Mouse (Mus musculus): ENCODE data around the gene Gss. TPM values are rescaled to one million over a fixed set of nuclear protein-coding genes. Genes with fewer than 3 reads are reported as not detected.
"Not testable (repeated sequence)": the region's sequence is repeated elsewhere in the genome, so short reads cannot be mapped to it uniquely, and the experiment has no call there.

Gene Gss
- polyA plus RNA-seq, 1 experiment from 2014 or later = 14.9 TPM

- no peak overlapping the region for H3K4me3 ChIP-seq (ENCODE audit: low read depth, low read length)
- H3K27me3 ChIP-seq (ENCODE audit: control insufficient read depth, insufficient read depth, low read length) = no peaks in the 10 kb centered on the region
- H3K27ac ChIP-seq (ENCODE audit: low read depth, low read length) = no peak overlapping the region
- no peak overlapping the region for H3K9ac ChIP-seq (replicated peaks; ENCODE audit: low read depth, low read length)
- no peaks in the 10 kb centered on the region for H3K36me3 ChIP-seq (ENCODE audit: control insufficient read depth, insufficient read depth, low read length)
- H3K4me1 ChIP-seq (ENCODE audit: control insufficient read depth, insufficient read depth, low read length) = no peaks in the 10 kb centered on the region
- no peak for ATAC-seq (ENCODE audit: low read depth)
- no peaks in the 10 kb centered on the region for H3K9me3 ChIP-seq (ENCODE audit: control insufficient read depth, low read length)
- no peak overlapping the region for H3K4me2 ChIP-seq (ENCODE audit: low read depth, low read length)
- WGBS = 63% methylated on average over 1 of the region's 1 CpGs
Observed at GRCm38 (mm10) chr2:155546955-155547354, 45.7 kb downstream of the Gss start.

GRCm38 (mm10) chr2:155540822-155541458 is 51.7 kb downstream of the Gss start:
- no peak for ATAC-seq (ENCODE audit: low read depth)
- no peaks in the 10 kb centered on the region for H3K27me3 ChIP-seq (ENCODE audit: control insufficient read depth, insufficient read depth, low read length)
- H3K4me1 ChIP-seq (ENCODE audit: control insufficient read depth, insufficient read depth, low read length) = no peaks in the 10 kb centered on the region
- H3K27ac ChIP-seq (ENCODE audit: low read depth, low read length) = no peak overlapping the region
- H3K36me3 ChIP-seq (ENCODE audit: control insufficient read depth, insufficient read depth, low read length) = no peaks in the 10 kb centered on the region
- H3K4me2 ChIP-seq (ENCODE audit: low read depth, low read length) = no peak overlapping the region
- WGBS = 69% methylated on average over 6 of the region's 6 CpGs
- no peak overlapping the region for H3K9ac ChIP-seq (replicated peaks; ENCODE audit: low read depth, low read length)
- H3K9me3 ChIP-seq (ENCODE audit: control insufficient read depth, low read length) = no peaks in the 10 kb centered on the region
- H3K4me3 ChIP-seq (ENCODE audit: low read depth, low read length) = no peak overlapping the region

- Histone ChIP-seq H3K36me3 (ENCODE audit: control insufficient read depth, insufficient read depth, low read length) (no peaks in the 10 kb centered on the region), H3K9me3 (ENCODE audit: control insufficient read depth, low read length) (no peaks in the 10 kb centered on the region), H3K4me3 (ENCODE audit: low read depth, low read length) (no peak overlapping the region), H3K4me1 (ENCODE audit: control insufficient read depth, insufficient read depth, low read length) (no peaks in the 10 kb centered on the region), H3K4me2 (ENCODE audit: low read depth, low read length) (no peak overlapping the region), H3K9ac (replicated peaks; ENCODE audit: low read depth, low read length) (no peak overlapping the region), H3K27ac (ENCODE audit: low read depth, low read length) (no peak overlapping the region), H3K27me3 (ENCODE audit: control insufficient read depth, insufficient read depth, low read length) (no peaks in the 10 kb centered on the region)
- no peak for ATAC-seq (ENCODE audit: low read depth)
Observed at GRCm38 (mm10) chr2:155539696-155540095, 52.9 kb downstream of the Gss start.

- not testable (repeated sequence) for H3K4me2 ChIP-seq (ENCODE audit: low read depth, low read length); ATAC-seq (ENCODE audit: low read depth); H3K27ac ChIP-seq (ENCODE audit: low read depth, low read length); H3K9me3 ChIP-seq (ENCODE audit: control insufficient read depth, low read length); H3K9ac ChIP-seq (replicated peaks; ENCODE audit: low read depth, low read length); H3K36me3 ChIP-seq (ENCODE audit: control insufficient read depth, insufficient read depth, low read length); H3K4me3 ChIP-seq (ENCODE audit: low read depth, low read length); H3K4me1 ChIP-seq (ENCODE audit: control insufficient read depth, insufficient read depth, low read length); H3K27me3 ChIP-seq (ENCODE audit: control insufficient read depth, insufficient read depth, low read length)
- 81% methylated on average over 13 of the region's 19 CpGs for WGBS
Observed at GRCm38 (mm10) chr2:155538463-155539057, 54.0 kb downstream of the Gss start.

GRCm38 (mm10) chr2:155537761-155538462 is 54.7 kb downstream of the Gss start:
- Histone ChIP-seq H3K36me3 (ENCODE audit: control insufficient read depth, insufficient read depth, low read length) (no peaks in the 10 kb centered on the region), H3K4me3 (ENCODE audit: low read depth, low read length) (no peak overlapping the region), H3K4me2 (ENCODE audit: low read depth, low read length) (no peak overlapping the region), H3K9me3 (ENCODE audit: control insufficient read depth, low read length) (no peaks in the 10 kb centered on the region), H3K9ac (replicated peaks; ENCODE audit: low read depth, low read length) (no peak overlapping the region), H3K27me3 (ENCODE audit: control insufficient read depth, insufficient read depth, low read length) (no peaks in the 10 kb centered on the region), H3K27ac (ENCODE audit: low read depth, low read length) (no peak overlapping the region), H3K4me1 (ENCODE audit: control insufficient read depth, insufficient read depth, low read length) (no peaks in the 10 kb centered on the region)
- ATAC-seq (ENCODE audit: low read depth) = no peak
- 73% methylated on average over 5 of the region's 5 CpGs for WGBS

- no peaks in the 10 kb centered on the region for H3K9me3 ChIP-seq (ENCODE audit: control insufficient read depth, low read length)
- no peak overlapping the region for H3K9ac ChIP-seq (replicated peaks; ENCODE audit: low read depth, low read length)
- no peak overlapping the region for H3K4me2 ChIP-seq (ENCODE audit: low read depth, low read length)
- no peaks in the 10 kb centered on the region for H3K36me3 ChIP-seq (ENCODE audit: control insufficient read depth, insufficient read depth, low read length)
- no peak overlapping the region for H3K4me3 ChIP-seq (ENCODE audit: low read depth, low read length)
- no peak overlapping the region for H3K27ac ChIP-seq (ENCODE audit: low read depth, low read length)
- H3K27me3 ChIP-seq (ENCODE audit: control insufficient read depth, insufficient read depth, low read length) = no peaks in the 10 kb centered on the region
- H3K4me1 ChIP-seq (ENCODE audit: control insufficient read depth, insufficient read depth, low read length) = no peaks in the 10 kb centered on the region
- no peak for ATAC-seq (ENCODE audit: low read depth)
Observed at GRCm38 (mm10) chr2:155536292-155536691, 56.3 kb downstream of the Gss start.

GRCm38 (mm10) chr2:155527367-155527766 is 65.2 kb downstream of the Gss start:
- H3K27ac ChIP-seq (ENCODE audit: low read depth, low read length) = no peak overlapping the region
- no peak overlapping the region for H3K9ac ChIP-seq (replicated peaks; ENCODE audit: low read depth, low read length)
- no peak overlapping the region for H3K4me3 ChIP-seq (ENCODE audit: low read depth, low read length)
- H3K4me1 ChIP-seq (ENCODE audit: control insufficient read depth, insufficient read depth, low read length) = no peaks in the 10 kb centered on the region
- H3K36me3 ChIP-seq (ENCODE audit: control insufficient read depth, insufficient read depth, low read length) = no peaks in the 10 kb centered on the region
- no peak overlapping the region for H3K4me2 ChIP-seq (ENCODE audit: low read depth, low read length)
- no peaks in the 10 kb centered on the region for H3K9me3 ChIP-seq (ENCODE audit: control insufficient read depth, low read length)
- no peak for ATAC-seq (ENCODE audit: low read depth)
- H3K27me3 ChIP-seq (ENCODE audit: control insufficient read depth, insufficient read depth, low read length) = no peaks in the 10 kb centered on the region
- 88% methylated on average over 5 of the region's 5 CpGs for WGBS

GRCm38 (mm10) chr2:155524378-155524777 is 68.2 kb downstream of the Gss start:
- WGBS = 71% methylated on average over 1 of the region's 1 CpGs
- H3K4me3 ChIP-seq (ENCODE audit: low read depth, low read length) = no peak overlapping the region
- no peak overlapping the region for H3K4me2 ChIP-seq (ENCODE audit: low read depth, low read length)

GRCm38 (mm10) chr2:155523706-155524105 is 68.9 kb downstream of the Gss start:
- no peaks in the 10 kb centered on the region for H3K27me3 ChIP-seq (ENCODE audit: control insufficient read depth, insufficient read depth, low read length)
- H3K4me2 ChIP-seq (ENCODE audit: low read depth, low read length) = no peak overlapping the region
- no peaks in the 10 kb centered on the region for H3K9me3 ChIP-seq (ENCODE audit: control insufficient read depth, low read length)
- WGBS = 65% methylated on average over 5 of the region's 5 CpGs
- H3K4me3 ChIP-seq (ENCODE audit: low read depth, low read length) = no peak overlapping the region
- H3K36me3 ChIP-seq (ENCODE audit: control insufficient read depth, insufficient read depth, low read length) = no peaks in the 10 kb centered on the region
- H3K9ac ChIP-seq (replicated peaks; ENCODE audit: low read depth, low read length) = no peak overlapping the region
- no peak overlapping the region for H3K27ac ChIP-seq (ENCODE audit: low read depth, low read length)
- H3K4me1 ChIP-seq (ENCODE audit: control insufficient read depth, insufficient read depth, low read length) = 0 out of 2 replicates have a peak, but pooled peaks cover 3% of the 10 kb centered on the region
- ATAC-seq (ENCODE audit: low read depth) = no peak

More at GRCm38 (mm10) chr2:155524378-155524777, 68.2 kb downstream of the Gss start:
- Histone ChIP-seq H3K9me3 (ENCODE audit: control insufficient read depth, low read length) (no peaks in the 10 kb centered on the region), H3K4me1 (ENCODE audit: control insufficient read depth, insufficient read depth, low read length) (no peaks in the 10 kb centered on the region), H3K27ac (ENCODE audit: low read depth, low read length) (no peak overlapping the region), H3K36me3 (ENCODE audit: control insufficient read depth, insufficient read depth, low read length) (no peaks in the 10 kb centered on the region), H3K9ac (replicated peaks; ENCODE audit: low read depth, low read length) (no peak overlapping the region), H3K27me3 (ENCODE audit: control insufficient read depth, insufficient read depth, low read length) (no peaks in the 10 kb centered on the region)
- ATAC-seq (ENCODE audit: low read depth) = no peak
